Mouse (Mus musculus) intestine, embryonic 14.5 days (tissue): ENCODE data around the gene Usp6nl. TPM values are rescaled to one million over a fixed set of nuclear protein-coding genes. Genes with fewer than 3 reads are reported as not detected.
A peak's percentile ranks its signal among the peaks of the same experiment; 100 is the strongest.

Experiments used
- ATAC-seq: fragments of 200-750 bp; cut with Nextera tagmentation; replicated peaks from 2 replicates; pipeline ENCODE4 v1.8.0; 2017; ENCODE audit warnings: low read depth, moderate number of reproducible peaks, moderate TSS enrichment, moderate library complexity; ENCODE audit not compliant: low FRiP score, low TSS enrichment
- DNase-seq: peaks from one replicate; pipeline ENCODE4 v3.0.0-alpha.2; 2018; ENCODE audit warnings: low spot score
- H3K27ac ChIP-seq: fragments of 300-500 bp; sonication (generic); 2 replicates; pipeline ENCODE4 v1.5.1; 2014; ENCODE audit warnings: low read depth, mild to moderate bottlenecking, control low read depth
- H3K27me3 ChIP-seq: fragments of 300-500 bp; sonication (generic); replicated peaks from 2 replicates; pipeline ENCODE4 v1.6.1; 2014; ENCODE audit warnings: low read length, control low read depth; ENCODE audit not compliant: control insufficient read depth, insufficient read depth
- H3K36me3 ChIP-seq: fragments of 300-500 bp; sonication (generic); 2 replicates; pipeline ENCODE4 v1.6.1; 2014; ENCODE audit warnings: low read length, control low read depth; ENCODE audit not compliant: control insufficient read depth, insufficient read depth
- H3K4me1 ChIP-seq: fragments of 300-500 bp; sonication (generic); replicated peaks from 2 replicates; pipeline ENCODE4 v1.6.1; 2014; ENCODE audit warnings: low read length, control low read depth, mixed read lengths; ENCODE audit not compliant: control insufficient read depth, insufficient read depth
- H3K4me2 ChIP-seq: fragments of 300-500 bp; sonication (generic); 2 replicates; pipeline ENCODE4 v1.6.1; 2014; ENCODE audit warnings: low read length
- H3K4me3 ChIP-seq: fragments of 300-500 bp; sonication (generic); 2 replicates; pipeline ENCODE4 v1.5.1; 2014; ENCODE audit warnings: low read depth, low read length, control low read depth, mixed read lengths
- H3K9ac ChIP-seq: fragments of 300-500 bp; sonication (generic); 2 replicates; pipeline ENCODE4 v1.6.1; 2014; ENCODE audit warnings: mild to moderate bottlenecking, low read length
- H3K9me3 ChIP-seq: fragments of 300-500 bp; sonication (generic); 2 replicates; pipeline ENCODE4 v1.6.1; 2016; ENCODE audit warnings: low read length, control low read depth; ENCODE audit not compliant: control insufficient read depth
- WGBS: fragments of 180-500 bp; shearing (Covaris S2); extraction: QIAGEN DNeasy Blood & Tissue Kit; methylation state at CpG from one replicate; pipeline ENCODE4 v1.1.7; 2014; 5-methylcytosine and 5-hydroxymethylcytosine counted together
- polyA plus RNA-seq: library from polyadenylated mRNA; unstranded; fragments of >200 nt; fragmentation: Nextera tagmentation; extraction: Ambion mirVana; gene quantifications from 2 replicates; pipeline ENCODE4 v1.2.1, GENCODE M21; 2014

The Usp6nl gene
- polyA plus RNA-seq, 1 experiment from 2014 or later: 14.4 TPM

GRCm38 (mm10) chr2:6294993-6295628 lies 27.4 kb upstream of the Usp6nl start:
- DNase-seq: no peak
- no peak for ATAC-seq
- 64% methylated on average over 7 of the region's 7 CpGs for WGBS
- H3K9me3 ChIP-seq: no peaks in the 10 kb centered on the region
- H3K4me2 ChIP-seq: no peak overlapping the region
- no peak overlapping the region for H3K9ac ChIP-seq
- H3K36me3 ChIP-seq: no peaks in the 10 kb centered on the region
- H3K27me3 ChIP-seq: no peaks in the 10 kb centered on the region
- H3K4me3 ChIP-seq: no peak overlapping the region
- H3K27ac ChIP-seq: no peak overlapping the region
- peaks cover 7% of the 10 kb centered on the region; the same call in 1 of the 2 replicates for H3K4me1 ChIP-seq

DNA sequence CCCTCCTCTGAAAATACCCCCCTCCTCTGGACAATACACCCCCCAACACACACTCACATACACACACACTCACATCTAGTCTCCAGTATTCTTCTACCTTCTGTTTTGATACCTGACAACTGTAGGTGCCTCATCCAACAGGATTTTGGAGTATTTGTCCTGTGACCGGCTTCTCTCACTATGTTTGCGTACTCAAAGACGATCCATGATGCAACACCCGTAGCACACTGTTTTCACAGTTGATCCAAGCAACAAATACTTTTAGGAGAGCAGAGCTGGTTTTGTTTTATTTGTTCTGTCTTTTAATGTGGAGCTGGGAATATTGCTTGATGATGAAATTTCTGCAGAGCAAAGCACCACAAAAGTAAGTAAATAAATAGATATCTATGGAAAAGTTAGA lies 17.7 kb upstream of the Usp6nl start:
- no peak overlapping the region for H3K4me2 ChIP-seq
- ATAC-seq (no peak), DNase-seq (no peak)
- H3K36me3 ChIP-seq: no peaks in the 10 kb centered on the region
- H3K4me1 ChIP-seq: no peaks in the 10 kb centered on the region
- H3K9ac ChIP-seq: no peak overlapping the region
- H3K27ac ChIP-seq: no peak overlapping the region
- no peaks in the 10 kb centered on the region for H3K27me3 ChIP-seq
- no peaks in the 10 kb centered on the region for H3K9me3 ChIP-seq
- WGBS: 87% methylated on average over 4 of the region's 4 CpGs
- no peak overlapping the region for H3K4me3 ChIP-seq

DNA sequence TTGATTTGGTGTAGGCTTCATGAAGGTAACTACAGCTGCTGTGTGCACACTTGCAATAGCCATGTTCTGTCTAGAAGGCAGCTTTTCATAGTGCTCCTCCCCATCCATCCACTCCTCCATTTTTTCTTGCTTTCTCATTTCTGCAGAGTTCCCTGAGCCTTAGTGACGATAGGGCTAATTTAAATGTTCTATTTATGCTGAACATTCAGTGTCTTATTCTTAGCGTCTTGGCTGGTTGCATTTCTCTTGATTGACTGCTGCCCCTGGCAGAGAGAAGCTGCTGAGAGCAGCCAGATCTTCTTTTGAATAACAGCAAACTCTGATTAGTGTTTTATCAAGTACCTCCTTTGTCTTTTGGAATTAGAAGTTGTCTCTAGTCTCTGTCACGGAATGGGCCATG lies 15.6 kb upstream of the Usp6nl start:
- WGBS: 71% methylated on average over 3 of the region's 3 CpGs
- no peaks in the 10 kb centered on the region for H3K9me3 ChIP-seq
- H3K9ac ChIP-seq: no peak overlapping the region
- H3K36me3 ChIP-seq: no peaks in the 10 kb centered on the region
- ATAC-seq: no peak
- no peaks in the 10 kb centered on the region for H3K4me1 ChIP-seq
- no peak overlapping the region for H3K27ac ChIP-seq
- no peak overlapping the region for H3K4me3 ChIP-seq
- no peak overlapping the region for H3K4me2 ChIP-seq
- DNase-seq: no peak
- no peaks in the 10 kb centered on the region for H3K27me3 ChIP-seq

DNA sequence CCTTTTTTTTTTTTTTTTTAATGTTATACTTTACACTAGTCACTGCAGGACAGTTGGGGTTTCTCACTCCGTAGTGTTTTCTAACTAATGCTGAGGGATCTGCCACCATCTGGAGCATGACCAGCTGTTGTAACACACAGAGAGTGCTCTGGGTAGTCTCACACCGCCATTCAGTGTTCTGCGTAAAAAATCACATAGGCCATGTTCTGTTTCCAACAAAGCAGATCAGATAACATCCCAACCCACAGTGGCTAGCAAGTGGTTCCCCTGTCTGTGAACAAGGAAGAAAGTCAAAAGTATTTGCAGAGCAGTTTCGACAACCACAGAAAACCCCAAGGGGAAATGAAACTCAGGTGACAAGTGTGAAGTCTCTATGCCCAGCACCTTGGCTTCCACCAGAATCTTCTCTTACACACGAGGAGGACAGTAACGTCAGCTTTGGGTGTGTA lies 13.1 kb upstream of the Usp6nl start:
- DNase-seq (no peak), ATAC-seq (peak; percentile 70; the same call in 1 of the 2 replicates)
- H3K9me3 ChIP-seq: no peaks in the 10 kb centered on the region
- H3K27me3 ChIP-seq: no peaks in the 10 kb centered on the region
- H3K36me3 ChIP-seq: no peaks in the 10 kb centered on the region
- no peak overlapping the region for H3K9ac ChIP-seq
- H3K4me1 ChIP-seq: no peaks in the 10 kb centered on the region
- no peak overlapping the region for H3K27ac ChIP-seq
- no peak overlapping the region for H3K4me3 ChIP-seq
- no peak overlapping the region for H3K4me2 ChIP-seq
- WGBS: 43% methylated on average over 6 of the region's 6 CpGs

GRCm38 (mm10) chr2:6312764-6313163 lies 9.7 kb upstream of the Usp6nl start:
- H3K4me1 ChIP-seq: no peaks in the 10 kb centered on the region
- H3K27me3 ChIP-seq: no peaks in the 10 kb centered on the region
- H3K36me3 ChIP-seq: no peaks in the 10 kb centered on the region
- H3K4me3 ChIP-seq: no peak overlapping the region
- H3K9me3 ChIP-seq: no peaks in the 10 kb centered on the region
- ATAC-seq: no peak
- H3K4me2 ChIP-seq: no peak overlapping the region
- H3K27ac ChIP-seq: no peak overlapping the region
- DNase-seq: no peak
- no peak overlapping the region for H3K9ac ChIP-seq
- WGBS: 91% methylated on average over 10 of the region's 10 CpGs

GRCm38 (mm10) chr2:6313733-6314132 lies 8.7 kb upstream of the Usp6nl start:
- ATAC-seq: no peak

GRCm38 (mm10) chr2:6320153-6320552 lies 2.3 kb upstream of the Usp6nl start:
- no peaks in the 10 kb centered on the region for H3K9me3 ChIP-seq
- no peak for DNase-seq
- no peak overlapping the region for H3K4me3 ChIP-seq
- H3K4me1 ChIP-seq: peaks cover 23% of the 10 kb centered on the region
- ATAC-seq: no peak
- H3K4me2 ChIP-seq: no peak overlapping the region
- H3K27ac ChIP-seq: no peak overlapping the region
- no peaks in the 10 kb centered on the region for H3K36me3 ChIP-seq
- 63% methylated on average over 3 of the region's 3 CpGs for WGBS
- no peak overlapping the region for H3K9ac ChIP-seq
- no peaks in the 10 kb centered on the region for H3K27me3 ChIP-seq

More at GRCm38 (mm10) chr2:6313733-6314132, 8.7 kb upstream of the Usp6nl start:
- Histone ChIP-seq H3K27ac (no peak overlapping the region), H3K36me3 (no peaks in the 10 kb centered on the region), H3K4me3 (no peak overlapping the region), H3K4me2 (no peak overlapping the region), H3K4me1 (no peaks in the 10 kb centered on the region), H3K9me3 (no peaks in the 10 kb centered on the region), H3K9ac (no peak overlapping the region), H3K27me3 (no peaks in the 10 kb centered on the region)
- no peak for DNase-seq
- 91% methylated on average over 1 of the region's 1 CpGs for WGBS

DNA sequence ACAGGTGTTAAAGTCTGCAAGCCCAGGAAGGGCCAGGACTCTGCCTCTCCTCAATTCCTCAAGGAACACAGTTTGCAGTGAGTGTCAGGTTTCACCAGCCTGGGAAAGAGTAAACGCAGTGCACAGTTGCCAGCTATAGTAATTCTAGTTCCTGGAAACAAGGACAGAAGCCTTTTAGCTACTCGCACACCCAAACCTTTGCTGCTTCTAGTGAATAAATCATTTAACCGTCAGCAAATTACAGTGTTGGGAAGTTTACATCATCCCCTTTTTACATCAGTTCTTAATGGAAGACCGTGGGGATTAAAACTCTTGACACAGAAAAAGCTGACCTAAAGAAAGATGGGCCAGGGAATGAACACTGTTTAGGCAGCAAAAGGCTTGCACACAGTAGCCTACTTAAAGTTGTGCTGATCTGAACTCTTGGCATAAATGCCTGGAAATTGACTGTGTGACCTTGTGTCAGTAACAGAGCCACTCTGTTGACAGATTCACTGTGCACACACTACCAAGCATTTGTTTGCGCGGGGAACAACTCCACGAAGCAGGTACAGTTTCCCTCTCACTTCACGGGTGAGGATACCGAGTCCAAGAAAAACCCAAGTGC lies 595 bp upstream of the Usp6nl start:
- Histone ChIP-seq H3K9ac (peak overlapping the region; percentile 98), H3K4me2 (peak overlapping the region; percentile 74), H3K27ac (peak overlapping the region; percentile 98), H3K9me3 (no peaks in the 10 kb centered on the region), H3K36me3 (no peaks in the 10 kb centered on the region), H3K4me3 (peak overlapping the region; percentile 87), H3K4me1 (peaks cover 23% of the 10 kb centered on the region), H3K27me3 (no peaks in the 10 kb centered on the region)
- DNase-seq (peak; percentile 73), ATAC-seq (no peak)
- WGBS: 2% methylated on average over 9 of the region's 9 CpGs
